Mouse (Mus musculus): ENCODE measurements around the gene P2ry2. TPM values are rescaled to one million over a fixed set of nuclear protein-coding genes. Genes with fewer than 3 reads are reported as not detected.

The P2ry2 gene
- total RNA-seq (2021) = 10 to 100 TPM; 29.6 to 44.9 TPM
- long read RNA-seq, experiment 1, transcript P2ry2-201 (3 exons, 3,011 nt) = major isoform, 13 of 22 reads
- long read RNA-seq, experiment 1, partial matches to known transcripts = 0 of 22 reads
- long read RNA-seq, experiment 1, other reads (novel, unspliced or antisense) = 6 of 22 reads
- long read RNA-seq, experiment 2, transcript P2ry2-201 (3 exons, 3,011 nt) = major isoform, 33 of 47 reads
- long read RNA-seq, experiment 2, partial matches to known transcripts = 0 of 47 reads
- long read RNA-seq, experiment 2, other reads (novel, unspliced or antisense) = 12 of 47 reads

GRCm38 (mm10) chr7:101012541-101012940 is at the start of gene P2ry2:
TSS of gene P2ry2 (minus strand) at chr7:101012866.
- DNase-seq = no peak
- intact Hi-C loops (cut with DNase I) = loop anchor here (2.0 kb wide), 1 partner anchor 38 kb away; no protein-coding TSS in a partner anchor

- intact Hi-C loops (cut with DNase I) = loop anchor here (2.0 to 5.0 kb wide), 2 partner anchors 47 to 315 kb away; no protein-coding TSS in a partner anchor
- DNase-seq = peak in 1 of 2 experiments; percentile 55
Observed at GRCm38 (mm10) chr7:101062246-101062645, 49.6 kb upstream of the P2ry2 start.

GRCm38 (mm10) chr7:101061381-101061780 is 48.7 kb upstream of the P2ry2 start:
- intact Hi-C loops (cut with DNase I) = loop anchor here (1.0 to 5.0 kb wide), 3 partner anchors 169 to 316 kb away; no protein-coding TSS in a partner anchor
- DNase-seq = peak; percentile 80 to 85

- DNase-seq = no peak
- intact Hi-C loops (cut with DNase I) = loop anchor here (5.0 kb wide), 1 partner anchor 317 kb away; no protein-coding TSS in a partner anchor
Observed at GRCm38 (mm10) chr7:101060476-101060875, 47.8 kb upstream of the P2ry2 start.

DNA sequence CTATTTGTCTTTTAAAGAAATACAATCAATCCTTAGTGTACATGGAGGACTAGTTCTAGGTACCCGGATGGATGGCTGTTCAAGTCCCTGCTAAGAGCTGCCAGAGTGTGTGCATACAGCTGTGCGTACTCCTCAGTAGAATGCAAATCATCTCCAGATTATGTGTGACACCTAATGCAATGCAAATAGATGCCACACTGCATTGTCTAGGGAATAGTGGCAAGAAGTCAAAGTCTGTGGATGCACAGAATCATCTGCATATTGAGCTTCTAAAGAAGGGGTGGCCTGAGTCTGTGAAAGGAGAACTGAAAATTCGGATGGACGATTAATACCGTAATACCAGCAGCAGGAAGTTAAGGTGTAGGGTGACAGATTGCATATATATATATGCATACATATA is 46.5 kb upstream of the P2ry2 start:
- DNase-seq = no peak
- intact Hi-C loops (cut with DNase I) = loop anchor here (10.0 kb wide), 1 partner anchor 154 kb away; no protein-coding TSS in a partner anchor

GRCm38 (mm10) chr7:101057309-101057708 is 44.6 kb upstream of the P2ry2 start:
- intact Hi-C loops (cut with DNase I) = loop anchor here (10.0 kb wide), 1 partner anchor 153 kb away; no protein-coding TSS in a partner anchor
- DNase-seq = no peak

DNA sequence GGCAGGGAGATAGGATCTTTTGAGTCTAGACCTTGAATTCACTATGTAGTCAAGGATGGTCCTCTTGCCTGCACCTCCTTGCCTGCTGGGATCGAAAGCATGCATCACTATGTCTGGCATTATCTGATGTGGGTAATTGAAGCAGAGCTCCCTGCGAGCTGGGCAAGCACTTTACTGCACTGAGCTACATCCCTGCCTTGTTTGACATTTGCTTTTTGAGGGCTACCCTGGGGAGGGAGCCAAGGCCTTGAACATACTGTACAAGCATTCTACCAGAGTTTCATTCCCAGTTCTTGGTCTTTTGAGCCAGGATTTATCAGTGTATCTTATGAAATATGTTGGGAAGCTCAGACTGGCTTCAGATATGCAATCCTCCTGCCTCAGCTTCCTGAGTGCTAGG is 40.5 kb upstream of the P2ry2 start:
- intact Hi-C loops (cut with DNase I) = loop anchor here (10.0 kb wide), 1 partner anchor 148 kb away; no protein-coding TSS in a partner anchor
- DNase-seq = no peak

GRCm38 (mm10) chr7:101051551-101052221 is 39.0 kb upstream of the P2ry2 start:
- peak in 1 of 2 experiments; percentile 56 for DNase-seq
- intact Hi-C loops (cut with DNase I) = loop anchor here (1.0 to 10.0 kb wide), 4 partner anchors 39 to 147 kb away; partner anchors contain the start of gene P2ry2

- DNase-seq = no peak
- intact Hi-C loops (cut with DNase I) = loop anchor here (1.0 to 10.0 kb wide), 4 partner anchors 38 to 146 kb away; partner anchors contain the start of gene P2ry2
Observed at GRCm38 (mm10) chr7:101050724-101051550, 38.3 kb upstream of the P2ry2 start.

GRCm38 (mm10) chr7:101049326-101050087 is 36.8 kb upstream of the P2ry2 start:
- intact Hi-C loops (cut with DNase I) = loop anchor here (2.0 to 10.0 kb wide), 3 partner anchors 37 to 145 kb away; partner anchors contain the start of gene P2ry2
- peak; percentile 70 to 79 for DNase-seq

DNA sequence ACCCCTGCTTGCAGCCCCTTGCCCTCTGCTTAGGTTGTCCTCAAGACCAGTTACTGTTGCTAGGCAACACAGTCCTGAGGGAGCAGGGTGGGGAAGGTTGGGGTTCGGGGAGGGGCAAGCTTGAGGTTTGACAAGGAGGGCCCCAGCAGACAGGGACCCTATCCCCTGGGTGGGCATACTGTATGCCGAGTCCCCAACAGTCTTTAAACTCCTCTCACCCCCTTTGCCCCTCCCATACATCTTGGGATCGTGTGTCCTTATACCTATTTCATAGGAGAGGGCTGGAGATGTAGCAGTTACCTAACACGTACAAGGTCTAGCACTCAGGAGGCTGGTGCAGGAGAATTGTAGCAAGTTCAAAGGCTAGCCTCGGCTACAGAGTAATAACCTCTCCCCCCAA is 35.6 kb upstream of the P2ry2 start:
- intact Hi-C loops (cut with DNase I) = no loop called here
- no peak for DNase-seq

- no peak for DNase-seq
- intact Hi-C loops (cut with DNase I) = no loop called here
Observed at GRCm38 (mm10) chr7:101043846-101044541, 31.3 kb upstream of the P2ry2 start.

DNA sequence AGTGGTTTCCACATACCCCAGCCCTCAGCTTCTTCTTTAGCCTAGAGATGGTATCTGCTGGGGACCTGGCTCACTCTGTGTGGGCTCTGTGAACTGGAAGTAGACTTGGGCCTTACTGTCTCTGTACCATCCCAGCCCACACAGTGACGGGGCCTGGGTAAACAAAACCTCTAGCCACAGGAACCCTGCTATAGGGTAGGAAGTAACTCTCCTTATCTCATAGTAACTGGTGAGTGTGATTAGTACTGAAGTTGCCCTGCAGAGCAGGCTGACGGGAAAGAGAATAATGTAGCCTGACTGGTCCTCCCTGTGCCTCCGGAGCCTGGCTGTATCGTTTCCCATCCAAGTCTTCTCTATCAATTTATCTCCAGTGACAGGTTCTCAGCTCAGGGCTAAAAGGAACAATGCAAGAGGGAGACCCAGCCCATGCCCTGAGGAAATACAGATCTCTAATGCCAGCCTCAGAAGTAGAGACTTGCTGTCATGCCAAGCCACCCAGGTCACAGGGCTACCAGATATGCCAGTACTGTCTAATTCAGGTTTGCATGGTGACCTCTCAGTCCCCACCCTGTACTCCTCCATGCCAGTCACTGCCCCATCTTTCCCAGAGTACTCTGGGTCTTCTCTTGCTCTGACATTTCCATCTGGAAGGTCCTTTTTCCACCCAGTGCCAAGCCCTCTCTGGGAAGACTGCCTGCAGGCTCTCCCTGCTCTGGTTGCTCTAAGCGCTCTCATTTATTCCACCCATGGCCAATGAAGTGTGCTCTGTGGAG is 29.5 kb upstream of the P2ry2 start:
- intact Hi-C loops (cut with DNase I) = no loop called here

GRCm38 (mm10) chr7:101041544-101041943 is 28.9 kb upstream of the P2ry2 start:
- intact Hi-C loops (cut with DNase I) = no loop called here
- DNase-seq = no peak

More for the DNA sequence above, 29.5 kb upstream of the P2ry2 start:
- no peak for DNase-seq

GRCm38 (mm10) chr7:101033371-101033770 is 20.7 kb upstream of the P2ry2 start:
- no peak for DNase-seq
- intact Hi-C loops (cut with DNase I) = no loop called here

- no peak for DNase-seq
- intact Hi-C loops (cut with DNase I) = no loop called here
Observed at GRCm38 (mm10) chr7:101031234-101031633, 18.6 kb upstream of the P2ry2 start.

DNA sequence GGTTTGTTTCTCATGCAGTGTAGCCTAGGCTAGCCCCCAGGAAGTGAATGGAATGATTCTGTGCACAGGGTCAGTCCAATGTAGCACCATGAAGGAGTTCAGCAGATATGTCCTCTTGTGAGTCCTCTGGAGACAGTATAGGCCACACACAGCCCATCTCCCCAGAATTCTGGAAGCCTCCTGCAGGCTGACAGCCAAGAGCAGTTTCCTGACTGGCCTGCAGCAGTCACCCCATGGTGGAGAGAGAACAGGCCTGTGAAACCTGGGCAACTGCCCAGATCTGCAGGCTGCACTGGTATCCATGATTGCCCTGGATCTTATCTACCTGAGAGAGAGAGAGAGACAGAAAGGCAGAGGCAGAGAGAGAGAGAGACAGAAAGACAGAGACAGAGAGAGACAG is 18.1 kb upstream of the P2ry2 start:
- intact Hi-C loops (cut with DNase I) = no loop called here
- DNase-seq = no peak

DNA sequence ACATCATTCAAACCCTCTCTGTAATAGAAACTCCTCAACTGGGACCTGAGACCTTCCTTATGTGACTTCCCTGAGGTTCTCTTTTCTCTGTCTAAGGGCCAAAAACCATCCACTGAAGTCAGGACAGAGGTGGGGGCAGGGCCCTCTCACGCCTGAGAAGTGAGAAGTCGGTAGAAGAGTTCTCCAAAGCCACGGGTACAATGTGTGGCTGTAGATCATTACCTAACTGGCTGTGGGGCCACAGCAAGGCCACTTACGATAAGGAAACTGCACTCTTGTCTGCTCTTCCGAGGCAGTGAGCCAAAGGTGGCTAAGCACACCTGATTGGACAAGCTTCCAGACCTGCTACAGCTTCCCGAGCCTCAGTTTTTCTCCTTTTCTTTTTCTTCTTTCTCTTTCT is 16.8 kb upstream of the P2ry2 start:
- intact Hi-C loops (cut with DNase I) = no loop called here
- DNase-seq = no peak
